Mouse (Mus musculus) lung, embryonic 16.5 days (tissue): ENCODE data around the gene Tas2r115. TPM values are rescaled to one million over a fixed set of nuclear protein-coding genes. Genes with fewer than 3 reads are reported as not detected.
"Not testable (repeated sequence)": the region's sequence is repeated elsewhere in the genome, so short reads cannot be mapped to it uniquely, and the experiment has no call there.

Source experiments
- ATAC-seq: fragments of 200-750 bp; cut with Nextera tagmentation; 2 replicates; pipeline ENCODE4 v1.8.0; 2017; ENCODE audit warnings: low read depth, mild to moderate bottlenecking, moderate library complexity
- H3K27ac ChIP-seq: fragments of 300-500 bp; sonication (generic); 2 replicates; pipeline ENCODE4 v1.5.1; 2014; ENCODE audit warnings: mild to moderate bottlenecking, control low read depth, low read length
- H3K27me3 ChIP-seq: fragments of 300-500 bp; sonication (generic); 2 replicates; pipeline ENCODE4 v1.6.1; 2014; ENCODE audit warnings: low read depth, low read length, mixed read lengths; ENCODE audit not compliant: control insufficient read depth, insufficient read depth
- H3K36me3 ChIP-seq: fragments of 300-500 bp; sonication (generic); 2 replicates; pipeline ENCODE4 v1.6.1; 2014; ENCODE audit warnings: low read length; ENCODE audit not compliant: control insufficient read depth, insufficient read depth
- H3K4me1 ChIP-seq: fragments of 300-500 bp; sonication (generic); replicated peaks from 2 replicates; pipeline ENCODE4 v1.6.1; 2014; ENCODE audit warnings: low read length, mixed read lengths; ENCODE audit not compliant: control insufficient read depth, insufficient read depth
- H3K4me2 ChIP-seq: fragments of 300-500 bp; sonication (generic); 2 replicates; pipeline ENCODE4 v1.6.1; 2014; ENCODE audit warnings: low read depth, low read length, control low read depth
- H3K4me3 ChIP-seq: fragments of 300-500 bp; sonication (generic); 2 replicates; pipeline ENCODE4 v1.5.1; 2014; ENCODE audit warnings: mild to moderate bottlenecking, low read length, control low read depth
- H3K9ac ChIP-seq: fragments of 300-500 bp; sonication (generic); 2 replicates; pipeline ENCODE4 v1.6.1; 2014; ENCODE audit warnings: low read length, control low read depth
- H3K9me3 ChIP-seq: fragments of 300-500 bp; sonication (generic); 2 replicates; pipeline ENCODE4 v1.6.1; 2016; ENCODE audit warnings: low read length; ENCODE audit not compliant: control insufficient read depth
- WGBS: fragments of 180-500 bp; shearing (Covaris S2); extraction: QIAGEN DNeasy Blood & Tissue Kit; methylation state at CpG from one replicate; pipeline ENCODE4 v1.1.7; 2014; 5-methylcytosine and 5-hydroxymethylcytosine counted together
- polyA plus RNA-seq: library from polyadenylated mRNA; unstranded; fragments of >200 nt; fragmentation: Nextera tagmentation; extraction: Ambion mirVana; gene quantifications from 2 replicates; pipeline ENCODE4 v1.2.1, GENCODE M21; 2015

Tas2r115 gene
- polyA plus RNA-seq = not detected in 2 replicates

GRCm38 (mm10) chr6:132737935-132738334 lies at the start of gene Tas2r115:
Gene Tas2r115, minus strand, starts transcription at chr6:132738035.
- no peak within 1 kb of the TSS for H3K9ac ChIP-seq
- H3K4me1 ChIP-seq = no peaks in the 10 kb centered on the region
- H3K27me3 ChIP-seq = no peaks in the 10 kb centered on the region
- WGBS = 55% methylated on average over 2 of the region's 2 CpGs
- no peaks in the 10 kb centered on the region for H3K9me3 ChIP-seq
- no peak within 1 kb of the TSS for H3K27ac ChIP-seq
- no peak within 1 kb of the TSS for H3K4me2 ChIP-seq
- no peak for ATAC-seq
- H3K4me3 ChIP-seq = no peak within 1 kb of the TSS
- H3K36me3 ChIP-seq = no peaks in the 10 kb centered on the region

- Histone ChIP-seq H3K4me2 (no peak within 1 kb of the TSS), H3K4me1 (no peaks in the 10 kb centered on the region), H3K4me3 (no peak within 1 kb of the TSS), H3K36me3 (no peaks in the 10 kb centered on the region), H3K9ac (no peak within 1 kb of the TSS), H3K27me3 (no peaks in the 10 kb centered on the region), H3K27ac (no peak within 1 kb of the TSS), H3K9me3 (no peaks in the 10 kb centered on the region)
- ATAC-seq = no peak
Measured at GRCm38 (mm10) chr6:132778062-132778461, 40.2 kb upstream of the Tas2r115 start, which contains the start of gene Tas2r136. Gene Tas2r136, minus strand, starts transcription at chr6:132778162.

GRCm38 (mm10) chr6:132761831-132762230 lies 24.0 kb upstream of the Tas2r115 start, which contains the start of gene Tas2r102:
Gene Tas2r102, plus strand, starts transcription at chr6:132762131.
- H3K27me3 ChIP-seq = no peaks in the 10 kb centered on the region
- no peaks in the 10 kb centered on the region for H3K36me3 ChIP-seq
- H3K4me2 ChIP-seq = no peak within 1 kb of the TSS
- no peaks in the 10 kb centered on the region for H3K9me3 ChIP-seq
- 81% methylated on average over 2 of the region's 2 CpGs for WGBS
- no peak within 1 kb of the TSS for H3K9ac ChIP-seq
- no peak within 1 kb of the TSS for H3K27ac ChIP-seq
- ATAC-seq = no peak
- H3K4me1 ChIP-seq = no peaks in the 10 kb centered on the region
- H3K4me3 ChIP-seq = no peak within 1 kb of the TSS

- 76% methylated on average over 1 of the region's 1 CpGs for WGBS
- no peak within 1 kb of the TSS for H3K4me2 ChIP-seq
- ATAC-seq = no peak
Measured at GRCm38 (mm10) chr6:132754430-132754829, 16.6 kb upstream of the Tas2r115 start, which contains the start of gene Tas2r124. Gene Tas2r124, plus strand, starts transcription at chr6:132754730.

GRCm38 (mm10) chr6:132750206-132750605 lies 12.4 kb upstream of the Tas2r115 start:
- 86% methylated on average over 2 of the region's 2 CpGs for WGBS
- H3K27ac ChIP-seq = no peak overlapping the region
- no peaks in the 10 kb centered on the region for H3K27me3 ChIP-seq
- no peak overlapping the region for H3K9ac ChIP-seq
- no peak overlapping the region for H3K4me2 ChIP-seq
- H3K9me3 ChIP-seq = no peaks in the 10 kb centered on the region
- ATAC-seq = no peak
- no peaks in the 10 kb centered on the region for H3K36me3 ChIP-seq
- no peaks in the 10 kb centered on the region for H3K4me1 ChIP-seq
- H3K4me3 ChIP-seq = no peak overlapping the region

More at GRCm38 (mm10) chr6:132754430-132754829, 16.6 kb upstream of the Tas2r115 start, which contains the start of gene Tas2r124:
- Histone ChIP-seq H3K4me3 (no peak within 1 kb of the TSS), H3K4me1 (no peaks in the 10 kb centered on the region), H3K27me3 (no peaks in the 10 kb centered on the region), H3K27ac (no peak within 1 kb of the TSS), H3K9ac (no peak within 1 kb of the TSS), H3K36me3 (no peaks in the 10 kb centered on the region), H3K9me3 (no peaks in the 10 kb centered on the region)

GRCm38 (mm10) chr6:132711828-132712227 lies 26.0 kb downstream of the Tas2r115 start, which contains the start of gene Tas2r122:
Gene Tas2r122, minus strand, starts transcription at chr6:132711928.
- ATAC-seq = no peak
- H3K9ac ChIP-seq = no peak within 1 kb of the TSS
- H3K4me1 ChIP-seq = no peaks in the 10 kb centered on the region
- no peaks in the 10 kb centered on the region for H3K27me3 ChIP-seq
- H3K36me3 ChIP-seq = no peaks in the 10 kb centered on the region
- H3K9me3 ChIP-seq = no peaks in the 10 kb centered on the region; the same call in 1 of the 2 replicates
- whole genome bisulfite sequencing = 74% methylated on average over 3 of the region's 3 CpGs
- no peak within 1 kb of the TSS for H3K4me2 ChIP-seq
- no peak within 1 kb of the TSS for H3K27ac ChIP-seq
- H3K4me3 ChIP-seq = no peak within 1 kb of the TSS

- no peaks in the 10 kb centered on the region for H3K27me3 ChIP-seq
- H3K4me3 ChIP-seq = no peak within 1 kb of the TSS
- no peak for ATAC-seq
- no peaks in the 10 kb centered on the region for H3K9me3 ChIP-seq
- 48% methylated on average over 1 of the region's 1 CpGs for WGBS
- H3K36me3 ChIP-seq = no peaks in the 10 kb centered on the region
- H3K27ac ChIP-seq = no peak within 1 kb of the TSS
- no peaks in the 10 kb centered on the region for H3K4me1 ChIP-seq
- H3K9ac ChIP-seq = no peak within 1 kb of the TSS
- no peak within 1 kb of the TSS for H3K4me2 ChIP-seq
Measured at GRCm38 (mm10) chr6:132700907-132701306, 36.9 kb downstream of the Tas2r115 start, which contains the start of gene Tas2r121. Gene Tas2r121, minus strand, starts transcription at chr6:132701007.

- ATAC-seq, H3K4me2 ChIP-seq, H3K4me3 ChIP-seq, H3K9me3 ChIP-seq, H3K27me3 ChIP-seq, H3K9ac ChIP-seq, H3K4me1 ChIP-seq, H3K36me3 ChIP-seq, H3K27ac ChIP-seq: not testable (repeated sequence)
- 70% methylated on average over 7 of the region's 7 CpGs for WGBS
Measured at GRCm38 (mm10) chr6:132691596-132691995, 46.2 kb downstream of the Tas2r115 start.
